Comparison of ENCODE assay signal across 21 mouse cellular contexts in genomic region chr1:88309020-88309419, GRCm38 (mm10). TPM values are rescaled to one million over a fixed set of nuclear protein-coding genes. Genes with fewer than 3 reads are reported as not detected.
DNase-seq lines count a peak whose midpoint lies in the region; ATAC-seq and TF ChIP-seq lines count a peak whose summit lies in the region.
"Had no signal": no experiment of that assay in that cellular context is flagged by ENCODE, and none has a peak within 500 bp of the region (broad histone marks: within the 10 kb centered on the region; RNA-seq: fewer than 3 reads in every experiment).

No protein-coding gene starts in this region.

- H3K4me1 ChIP-seq in heart, embryonic 10.5 days = no peaks in the 10 kb centered on the region
- no peaks in the 10 kb centered on the region for H3K4me1 ChIP-seq in lung, embryonic 16.5 days (replicated peaks; ENCODE audit: control insufficient read depth, insufficient read depth, low read length)
- no peaks in the 10 kb centered on the region for H3K4me1 ChIP-seq in limb, embryonic 14.5 days (ENCODE audit: control insufficient read depth, insufficient read depth, low read length)
- H3K4me1 ChIP-seq: limb, embryonic 15.5 days; neural tube, embryonic 12.5 days had no signal

- no peak overlapping the region for H3K4me3 ChIP-seq in heart, embryonic 10.5 days
- no peak overlapping the region for H3K4me3 ChIP-seq in lung, embryonic 16.5 days (ENCODE audit: low read length)
- no peak overlapping the region for H3K4me3 ChIP-seq in limb, embryonic 14.5 days (replicated peaks; ENCODE audit: low read length)
- H3K4me3 ChIP-seq: limb, embryonic 15.5 days; neural tube, embryonic 12.5 days had no signal

- intact Hi-C loops in heart, postnatal 14 days (cut with DNase I) = no loop called here

- H3K27ac ChIP-seq in heart, embryonic 10.5 days = no peak overlapping the region
- no peak overlapping the region for H3K27ac ChIP-seq in lung, embryonic 16.5 days (ENCODE audit: low read length)
- no peak overlapping the region for H3K27ac ChIP-seq in limb, embryonic 14.5 days (replicated peaks; ENCODE audit: low read depth, low read length)
- H3K27ac ChIP-seq: limb, embryonic 15.5 days; neural tube, embryonic 12.5 days had no signal

- no peak overlapping the region for H3K9ac ChIP-seq in lung, embryonic 16.5 days (ENCODE audit: low read length)
- H3K9ac ChIP-seq in limb, embryonic 14.5 days (ENCODE audit: low read depth, low read length, severe bottlenecking) = no peak overlapping the region
- H3K9ac ChIP-seq: limb, embryonic 15.5 days; lung, embryonic 14.5 days; neural tube, embryonic 12.5 days had no signal

- H3K36me3 ChIP-seq in heart, embryonic 10.5 days = no peaks in the 10 kb centered on the region
- no peaks in the 10 kb centered on the region for H3K36me3 ChIP-seq in lung, embryonic 16.5 days (ENCODE audit: control insufficient read depth, insufficient read depth, low read length)
- H3K36me3 ChIP-seq in limb, embryonic 14.5 days (ENCODE audit: control insufficient read depth, insufficient read depth, low read length) = no peaks in the 10 kb centered on the region
- H3K36me3 ChIP-seq: limb, embryonic 15.5 days; neural tube, embryonic 12.5 days had no signal

- H3K4me2 ChIP-seq in lung, embryonic 16.5 days (ENCODE audit: low read depth, low read length) = no peak overlapping the region
- no peak overlapping the region for H3K4me2 ChIP-seq in limb, embryonic 14.5 days (replicated peaks; ENCODE audit: low read depth, low read length, severe bottlenecking)
- H3K4me2 ChIP-seq: limb, embryonic 15.5 days; lung, embryonic 14.5 days; neural tube, embryonic 12.5 days had no signal

- ATAC-seq in lung, embryonic 16.5 days (ENCODE audit: low read depth) = 0 out of 2 replicates have a peak, but pooled peaks have one; percentile 1
- no peak for ATAC-seq in limb, embryonic 14.5 days (ENCODE audit: low FRiP score, low read depth)
- ATAC-seq: activated CD4-positive, CD25-positive, alpha-beta regulatory T cell, adult 4 months had no signal

- peak; percentile 79 for DNase-seq in heart, embryonic 10.5 days (ENCODE audit: low spot score)
- no peak for DNase-seq in heart, postnatal 14 days
- DNase-seq in lung, postnatal 10 days = no peak
- DNase-seq in MN1 (ENCODE audit: low spot score) = peak; percentile 18
- peak; percentile 3 for DNase-seq in limb, embryonic 14.5 days (ENCODE audit: low spot score)
- no peak for DNase-seq in c-Kit-positive CD71-positive TER-119-positive erythroid progenitor cells, embryonic 14.5 days (ENCODE audit: low spot score)
- no peak for DNase-seq in layer of hippocampus, adult 9-11 months
- DNase-seq: adrenal gland, postnatal 36 days; cerebellum, adult 9-11 months; kidney, adult 2 months; kidney, postnatal 36 days; thymus, postnatal 25 days had no signal

- WGBS in heart, embryonic 10.5 days = 43% methylated on average over 2 of the region's 2 CpGs
- WGBS in lung, embryonic 16.5 days = 46% methylated on average over 2 of the region's 2 CpGs
- WGBS in limb, embryonic 14.5 days = 52% methylated on average over 2 of the region's 2 CpGs

- no peaks in the 10 kb centered on the region for H3K27me3 ChIP-seq in heart, embryonic 10.5 days (ENCODE audit: insufficient read depth, poor library complexity, severe bottlenecking)
- H3K27me3 ChIP-seq in lung, embryonic 16.5 days (ENCODE audit: control insufficient read depth, insufficient read depth, low read depth, low read length) = no peaks in the 10 kb centered on the region
- H3K27me3 ChIP-seq in limb, embryonic 14.5 days (ENCODE audit: control insufficient read depth, insufficient read depth, low read length) = no peaks in the 10 kb centered on the region
- H3K27me3 ChIP-seq: CH12.LX; limb, embryonic 15.5 days; neural tube, embryonic 12.5 days had no signal

- peaks cover 62% of the 10 kb centered on the region for H3K9me3 ChIP-seq in heart, embryonic 10.5 days
- peaks cover 25% of the 10 kb centered on the region for H3K9me3 ChIP-seq in lung, embryonic 16.5 days (ENCODE audit: control insufficient read depth, low read length)
- H3K9me3 ChIP-seq in limb, embryonic 14.5 days (ENCODE audit: control insufficient read depth, low read length) = peaks cover 59% of the 10 kb centered on the region

- no peak for TF ChIP-seq POLR2A in limb, embryonic 14.5 days (IDR thresholded peaks at IDR 0.05; ENCODE audit: borderline replicate concordance, extremely low read depth, insufficient read depth, insufficient read length)

RNA-seq across cellular contexts. Expression of gene Trpm8, which starts 31.6 kb away (rescaled TPM):
- polyA plus RNA-seq in heart, embryonic 10.5 days (2016; fragmentation: Nextera tagmentation; extraction: Ambion mirVana) = 0.11 and 0.15 TPM in 2 replicates
- total RNA-seq in heart, postnatal 14 days (2021) = not detected
- 0.04 TPM in 1 of 2 replicates, not detected in the other for polyA plus RNA-seq in lung, embryonic 16.5 days (2015; fragmentation: Nextera tagmentation; extraction: Ambion mirVana)
- polyA plus RNA-seq in limb, embryonic 14.5 days (2012; rRNA removed) = not detected in 2 replicates
- not detected in 2 replicates for polyA plus RNA-seq in limb, embryonic 14.5 days (2014; fragmentation: Nextera tagmentation; extraction: Ambion mirVana)
- total RNA-seq: adrenal gland, postnatal 36 days; CH12.LX; gastrocnemius, postnatal 4 days had no signal
- polyA plus RNA-seq: activated CD4-positive, CD25-positive, alpha-beta regulatory T cell, adult 4 months; forebrain, embryonic 14.5 days; hindbrain, embryonic 11.5 days; kidney, adult 2 months; limb, embryonic 15.5 days; lung, embryonic 14.5 days; neural tube, embryonic 12.5 days had no signal

RNA-seq across cellular contexts. Expression of gene Hjurp, which starts 31.6 kb away (rescaled TPM):
- 143 and 155 TPM in 2 replicates for polyA plus RNA-seq in heart, embryonic 10.5 days (2016; fragmentation: Nextera tagmentation; extraction: Ambion mirVana)
- total RNA-seq in heart, postnatal 14 days (2021) = 10 to 100 TPM; 25.4 to 32.1 TPM
- 184 and 186 TPM in 2 replicates for polyA plus RNA-seq in lung, embryonic 16.5 days (2015; fragmentation: Nextera tagmentation; extraction: Ambion mirVana)
- polyA plus RNA-seq in limb, embryonic 14.5 days (2012; rRNA removed) = 277 and 360 TPM in 2 replicates
- 139 and 150 TPM in 2 replicates for polyA plus RNA-seq in limb, embryonic 14.5 days (2014; fragmentation: Nextera tagmentation; extraction: Ambion mirVana)

Comparison
In these comparisons a context has a peak if more than half of its experiments do, and no peak if none do; other contexts are left out.
1. DNase-seq: peak in heart, embryonic 10.5 days (single experiment), MN1 (single experiment) and limb, embryonic 14.5 days (single experiment); none in heart, postnatal 14 days (0 of 2), lung, postnatal 10 days (single experiment), c-Kit-positive CD71-positive TER-119-positive erythroid progenitor cells, embryonic 14.5 days (single experiment) and layer of hippocampus, adult 9-11 months (single experiment).